23 mouse cellular contexts compared by ENCODE assay signal in genomic region chr1:79191031-79191430, GRCm38 (mm10).
A peak's percentile ranks its signal among the peaks of the same experiment; 100 is the strongest.
DNase-seq lines count a peak whose midpoint lies in the region; ATAC-seq and TF ChIP-seq lines count a peak whose summit lies in the region.
"Had no signal": no experiment of that assay in that cellular context is flagged by ENCODE, and none has a peak within 500 bp of the region (broad histone marks: within the 10 kb centered on the region; RNA-seq: fewer than 3 reads in every experiment).

No protein-coding gene starts in this region.

- H3K9ac ChIP-seq in kidney, postnatal 0 days (ENCODE audit: low read depth, low read length): no peak overlapping the region
- H3K9ac ChIP-seq in lung, embryonic 14.5 days: no peak overlapping the region
- no peak overlapping the region for H3K9ac ChIP-seq in lung, postnatal 0 days (replicated peaks; ENCODE audit: low read depth)
- no peak overlapping the region for H3K9ac ChIP-seq in forebrain, embryonic 14.5 days (ENCODE audit: low read length)

- no peaks in the 10 kb centered on the region for H3K4me1 ChIP-seq in kidney, postnatal 0 days (replicated peaks; ENCODE audit: insufficient read depth, low read length)
- H3K4me1 ChIP-seq in lung, embryonic 14.5 days (ENCODE audit: insufficient read depth): no peaks in the 10 kb centered on the region
- no peaks in the 10 kb centered on the region for H3K4me1 ChIP-seq in lung, adult 2 months (ENCODE audit: control insufficient read depth, insufficient read depth, low read length)
- no peaks in the 10 kb centered on the region for H3K4me1 ChIP-seq in lung, postnatal 0 days (ENCODE audit: insufficient read depth, low read depth, low read length)
- no peaks in the 10 kb centered on the region for H3K4me1 ChIP-seq in forebrain, embryonic 14.5 days (ENCODE audit: control insufficient read depth, insufficient read depth, low read length)

- no peak overlapping the region for H3ac ChIP-seq in C2C12 (ENCODE audit: control insufficient read depth, insufficient read length, low read depth)

- H3K79me2 ChIP-seq in C2C12 (ENCODE audit: control insufficient read depth, insufficient read depth): no peaks in the 10 kb centered on the region

- no peak overlapping the region for H3K4me2 ChIP-seq in kidney, postnatal 0 days (ENCODE audit: low read length)
- H3K4me2 ChIP-seq in lung, embryonic 14.5 days: no peak overlapping the region
- H3K4me2 ChIP-seq in lung, postnatal 0 days (replicated peaks; ENCODE audit: low read depth, low read length): no peak overlapping the region
- no peak overlapping the region for H3K4me2 ChIP-seq in forebrain, embryonic 14.5 days (ENCODE audit: low read length)

- no peaks in the 10 kb centered on the region for H3K9me3 ChIP-seq in kidney, postnatal 0 days (replicated peaks; ENCODE audit: low read length)
- no peaks in the 10 kb centered on the region for H3K9me3 ChIP-seq in lung, embryonic 14.5 days (ENCODE audit: low read depth, low read length)
- no peaks in the 10 kb centered on the region for H3K9me3 ChIP-seq in lung, postnatal 0 days (ENCODE audit: low read length)
- no peaks in the 10 kb centered on the region for H3K9me3 ChIP-seq in forebrain, embryonic 14.5 days (replicated peaks; ENCODE audit: control insufficient read depth, low read length)
- H3K9me3 ChIP-seq: G1E had no signal

- no peak overlapping the region for H3K4me3 ChIP-seq in kidney, postnatal 0 days (replicated peaks; ENCODE audit: low read depth, low read length)
- no peak overlapping the region for H3K4me3 ChIP-seq in lung, embryonic 14.5 days (ENCODE audit: low read depth, low read length)
- H3K4me3 ChIP-seq in lung, adult 2 months (replicated peaks; ENCODE audit: extremely low read depth, low read depth, low read length): no peak overlapping the region
- H3K4me3 ChIP-seq in lung, postnatal 0 days (ENCODE audit: low read depth, low read length): no peak overlapping the region
- H3K4me3 ChIP-seq in C2C12 (ENCODE audit: insufficient read depth, poor library complexity, severe bottlenecking): no peak overlapping the region
- no peak overlapping the region for H3K4me3 ChIP-seq in forebrain, embryonic 14.5 days (ENCODE audit: low read depth, low read length)

- no peaks in the 10 kb centered on the region for H3K36me3 ChIP-seq in kidney, postnatal 0 days (ENCODE audit: insufficient read depth, low read length)
- H3K36me3 ChIP-seq in lung, embryonic 14.5 days (ENCODE audit: insufficient read depth): no peaks in the 10 kb centered on the region
- H3K36me3 ChIP-seq in lung, postnatal 0 days (ENCODE audit: insufficient read depth, low read length): no peaks in the 10 kb centered on the region
- no peaks in the 10 kb centered on the region for H3K36me3 ChIP-seq in C2C12 (ENCODE audit: control insufficient read depth, insufficient read depth)
- no peaks in the 10 kb centered on the region for H3K36me3 ChIP-seq in forebrain, embryonic 14.5 days (ENCODE audit: control insufficient read depth, insufficient read depth, low read length)
- H3K36me3 ChIP-seq: G1E had no signal

- no peaks in the 10 kb centered on the region for H3K79me3 ChIP-seq in C2C12 (ENCODE audit: low read depth)

- ATAC-seq in kidney, postnatal 0 days (replicated peaks; ENCODE audit: low FRiP score, low read depth): no peak
- no peak for ATAC-seq in lung, embryonic 14.5 days (ENCODE audit: insufficient read depth)
- ATAC-seq in lung, postnatal 0 days: peak; percentile 84
- ATAC-seq in forebrain, embryonic 14.5 days: no peak
- ATAC-seq: activated CD4-positive, CD25-positive, alpha-beta regulatory T cell, adult 4 months; CD4-positive, CD25-positive, alpha-beta regulatory T cell, adult 4 months; Patski had no signal

- peak; percentile 8 for DNase-seq in kidney, postnatal 0 days (ENCODE audit: low spot score)
- no peak for DNase-seq in kidney, postnatal 25 days
- peak; percentile 23 for DNase-seq in lung, embryonic 14.5 days
- no peak for DNase-seq in lung, adult 2 months
- peak; percentile 62 for DNase-seq in lung, postnatal 0 days (ENCODE audit: low spot score)
- no peak for DNase-seq in lung, postnatal 14 days
- no peak for DNase-seq in forebrain, embryonic 14.5 days (ENCODE audit: low spot score)
- DNase-seq: adrenal gland, adult 2 months; adrenal gland, adult 8-10 months; adrenal gland, postnatal 10 days; adrenal gland, postnatal 14 days; adrenal gland, postnatal 25 days; adrenal gland, postnatal 36 days; B cell, adult 2 months; cerebellum, adult 11 months; cerebellum, adult 11-12 months; cerebellum, adult 18-20 months had no signal

- TF ChIP-seq CTCF in kidney, postnatal 0 days (IDR thresholded peaks at IDR 0.05; ENCODE audit: low read depth): no peak
- no peak for TF ChIP-seq CTCF in lung, embryonic 14.5 days (IDR thresholded peaks at IDR 0.05; ENCODE audit: low read depth)
- no peak for TF ChIP-seq CTCF in lung, adult 2 months (IDR thresholded peaks at IDR 0.05; ENCODE audit: insufficient read depth, low read length)
- TF ChIP-seq CTCF in lung, postnatal 0 days (IDR thresholded peaks at IDR 0.05): no peak
- no peak for TF ChIP-seq CTCF in C2C12 (IDR thresholded peaks at IDR 0.05; ENCODE audit: control insufficient read depth, insufficient read depth, insufficient read length)

- WGBS in kidney, postnatal 0 days: 82% methylated on average over 3 of the region's 3 CpGs
- 43% methylated on average over 3 of the region's 3 CpGs for WGBS in lung, embryonic 14.5 days
- WGBS in lung, adult 2 months: 33% methylated on average over 3 of the region's 3 CpGs
- WGBS in lung, postnatal 0 days: 37% methylated on average over 3 of the region's 3 CpGs
- 92% methylated on average over 3 of the region's 3 CpGs for WGBS in forebrain, embryonic 14.5 days

- TF ChIP-seq POLR2A in lung, adult 2 months (IDR thresholded peaks at IDR 0.05; ENCODE audit: borderline replicate concordance, extremely low read depth, low read depth, low read length): no peak

- no peak overlapping the region for H3K27ac ChIP-seq in kidney, postnatal 0 days
- H3K27ac ChIP-seq in lung, embryonic 14.5 days (ENCODE audit: low read depth): no peak overlapping the region
- H3K27ac ChIP-seq in lung, postnatal 0 days (ENCODE audit: low read length): no peak overlapping the region
- H3K27ac ChIP-seq in forebrain, embryonic 14.5 days (ENCODE audit: low read depth, low read length): no peak overlapping the region

- no peaks in the 10 kb centered on the region for H3K27me3 ChIP-seq in kidney, postnatal 0 days (ENCODE audit: insufficient read depth, low read length)
- no peaks in the 10 kb centered on the region for H3K27me3 ChIP-seq in lung, embryonic 14.5 days (ENCODE audit: insufficient read depth, low read length)
- no peaks in the 10 kb centered on the region for H3K27me3 ChIP-seq in lung, postnatal 0 days (replicated peaks; ENCODE audit: insufficient read depth, low read length)
- no peaks in the 10 kb centered on the region for H3K27me3 ChIP-seq in C2C12 (ENCODE audit: control insufficient read depth, insufficient read depth, insufficient read length)
- H3K27me3 ChIP-seq in forebrain, embryonic 14.5 days (replicated peaks; ENCODE audit: control insufficient read depth, insufficient read depth, low read length): no peaks in the 10 kb centered on the region
- H3K27me3 ChIP-seq: CH12.LX, Patski had no signal

- TF ChIP-seq EP300 in lung, postnatal 0 days (IDR thresholded peaks at IDR 0.05): peak; percentile 91

TF ChIP-seq in C2C12, 6 proteins besides CTCF, POLR2A, EP300 and RAD21:
- TF ChIP-seq MAX (IDR thresholded peaks at IDR 0.05): peak; percentile 24
- TF ChIP-seq MYOD1 (IDR thresholded peaks at IDR 0.05; ENCODE audit: control insufficient read depth, insufficient read length, low read depth): peak; percentile 78
- peak; percentile 19 for TF ChIP-seq CEBPB (IDR thresholded peaks at IDR 0.05; ENCODE audit: low read depth)
- TF ChIP-seq MYOG (IDR thresholded peaks at IDR 0.05; ENCODE audit: control insufficient read depth, extremely low read depth, insufficient read length): no peak

Comparison
In these comparisons a context has a peak if more than half of its experiments do, and no peak if none do; other contexts are left out.
1. DNase-seq: peak in kidney, postnatal 0 days (single experiment), lung, embryonic 14.5 days (single experiment) and lung, postnatal 0 days (single experiment); none in kidney, postnatal 25 days (0 of 2), lung, adult 2 months (single experiment), lung, postnatal 14 days (single experiment) and forebrain, embryonic 14.5 days (single experiment).